Mouse (Mus musculus) spleen, postnatal 36 days (tissue): ENCODE measurements around the gene Serpina3m.
A peak's percentile ranks its signal among the peaks of the same experiment; 100 is the strongest.
"Not testable (repeated sequence)": the region's sequence is repeated elsewhere in the genome, so short reads cannot be mapped to it uniquely, and the experiment has no call there.

Source experiments
- DNase-seq, 2 experiments: peaks; one replicate each; pipeline ENCODE4 v3.0.0; 2022; ENCODE audit warnings: low spot score in 2 of 2, mixed read lengths in 1 of 2

Serpina3m gene

GRCm38 (mm10) chr12:104388477-104388876 lies 50.2 kb downstream of the Serpina3m start:
- no peak for DNase-seq

- not testable (repeated sequence) for DNase-seq
Measured at GRCm38 (mm10) chr12:104391057-104391456, 52.8 kb downstream of the Serpina3m start.

GRCm38 (mm10) chr12:104403968-104404367 lies 65.7 kb downstream of the Serpina3m start:
- no peak for DNase-seq

GRCm38 (mm10) chr12:104406454-104406885 lies 68.2 kb downstream of the Serpina3m start, which contains the start of gene Serpina3n:
Gene Serpina3n, plus strand, starts transcription at chr12:104406729.
- DNase-seq: no peak

GRCm38 (mm10) chr12:104412507-104412906 lies 74.2 kb downstream of the Serpina3m start:
- no peak for DNase-seq

DNA sequence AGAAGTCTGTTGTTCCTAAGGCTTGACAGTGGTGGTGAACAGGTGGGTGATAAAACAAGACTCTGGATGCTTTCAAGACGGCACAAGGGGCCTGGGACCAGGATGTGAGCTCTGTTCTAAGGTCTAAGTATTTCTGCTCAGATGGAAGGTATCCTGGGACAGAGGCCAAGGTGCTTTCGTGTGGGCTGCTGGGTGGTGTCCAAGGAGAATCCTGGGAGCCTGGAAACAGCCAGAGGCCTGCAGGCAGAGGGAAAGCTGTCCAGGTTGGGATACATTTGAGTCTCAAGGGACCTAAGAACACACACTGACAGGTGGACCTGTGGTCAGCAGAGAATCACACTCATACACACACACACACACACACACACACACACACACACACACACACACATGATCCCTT lies 76.3 kb downstream of the Serpina3m start:
- no peak for DNase-seq

- no peak for DNase-seq
Measured at GRCm38 (mm10) chr12:104415625-104416315, 77.5 kb downstream of the Serpina3m start.

DNA sequence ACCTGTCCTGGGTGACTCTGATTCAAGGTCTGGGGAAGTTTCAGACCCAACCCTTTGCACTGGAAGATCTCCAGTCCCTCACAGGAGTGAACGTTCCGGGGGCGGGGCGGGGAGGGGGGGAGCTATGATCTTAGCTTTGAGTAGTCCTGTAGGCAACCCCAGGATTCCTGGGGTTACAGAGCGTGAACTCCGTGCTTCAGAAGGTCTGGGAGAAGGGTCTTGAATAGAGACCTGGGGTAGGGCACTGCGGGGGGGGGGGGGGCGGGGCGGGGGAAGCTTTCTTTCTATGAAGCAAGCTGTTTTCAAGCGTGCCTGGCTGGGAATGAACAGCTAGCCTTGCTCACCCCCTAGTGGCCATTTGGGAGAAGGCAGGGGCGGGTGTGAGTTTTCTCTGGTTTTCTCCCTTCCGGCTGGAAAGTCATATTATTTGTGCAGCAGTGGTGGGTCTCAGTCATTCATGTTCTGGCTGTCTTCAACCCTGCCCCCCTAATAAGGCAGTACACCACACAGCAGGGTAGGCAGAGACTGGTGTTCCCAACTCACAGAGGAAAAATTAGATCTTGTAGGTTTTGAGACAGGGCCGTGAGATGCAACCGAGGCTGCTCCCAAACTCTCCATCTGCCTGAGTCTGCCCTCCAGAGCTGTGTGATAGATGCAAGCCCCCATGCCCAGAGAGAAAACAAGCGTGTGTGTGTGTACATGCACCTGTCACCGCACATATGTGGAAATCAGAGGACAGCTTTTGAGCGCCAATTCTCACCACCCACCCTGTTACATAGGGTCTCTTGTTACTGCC lies 80.3 kb downstream of the Serpina3m start:
- peak; percentile 31 to 45 for DNase-seq

DNA sequence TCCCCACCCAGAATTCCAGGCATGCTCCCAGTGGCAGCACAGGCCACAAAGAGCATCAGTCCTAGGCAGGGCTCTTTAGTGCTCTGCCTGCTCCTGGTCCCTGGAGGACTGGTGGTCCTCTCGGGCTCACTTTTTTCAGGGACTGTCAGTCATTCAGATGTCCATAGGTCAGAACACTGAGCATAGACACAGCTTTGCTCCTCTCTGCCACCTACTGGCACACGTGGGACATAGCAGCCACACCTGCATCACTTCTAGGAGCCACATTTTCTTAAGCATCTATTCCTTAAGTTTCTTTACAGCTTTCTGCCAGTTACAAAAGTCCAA lies 80.8 kb downstream of the Serpina3m start:
- no peak for DNase-seq

- DNase-seq: no peak
Measured at GRCm38 (mm10) chr12:104422615-104423392, 84.5 kb downstream of the Serpina3m start.

- DNase-seq: no peak
Measured at GRCm38 (mm10) chr12:104425591-104425990, 87.3 kb downstream of the Serpina3m start.

GRCm38 (mm10) chr12:104426915-104427314 lies 88.6 kb downstream of the Serpina3m start:
- DNase-seq: no peak

- no peak for DNase-seq
Measured at GRCm38 (mm10) chr12:104431359-104431758, 93.1 kb downstream of the Serpina3m start.

DNA sequence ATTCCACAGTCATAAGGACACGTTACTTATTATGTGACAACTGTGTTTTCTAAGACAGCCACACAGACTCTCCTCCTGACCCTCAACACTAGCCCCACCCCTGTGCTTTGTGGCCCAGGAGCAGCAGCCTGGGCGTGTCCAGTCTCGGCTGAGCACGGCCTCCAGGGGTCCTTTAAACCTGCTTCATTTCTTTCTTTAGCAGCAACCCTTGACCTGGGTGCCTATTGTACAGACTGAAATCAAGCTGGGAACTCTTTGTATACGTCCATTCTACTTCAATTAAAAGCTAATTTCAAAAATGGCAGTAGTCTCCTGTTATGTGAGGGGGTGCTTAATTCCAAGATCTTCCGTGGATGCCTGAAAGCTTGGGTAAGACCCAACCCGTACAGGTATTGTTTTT lies 94.9 kb downstream of the Serpina3m start:
- DNase-seq: no peak

DNA sequence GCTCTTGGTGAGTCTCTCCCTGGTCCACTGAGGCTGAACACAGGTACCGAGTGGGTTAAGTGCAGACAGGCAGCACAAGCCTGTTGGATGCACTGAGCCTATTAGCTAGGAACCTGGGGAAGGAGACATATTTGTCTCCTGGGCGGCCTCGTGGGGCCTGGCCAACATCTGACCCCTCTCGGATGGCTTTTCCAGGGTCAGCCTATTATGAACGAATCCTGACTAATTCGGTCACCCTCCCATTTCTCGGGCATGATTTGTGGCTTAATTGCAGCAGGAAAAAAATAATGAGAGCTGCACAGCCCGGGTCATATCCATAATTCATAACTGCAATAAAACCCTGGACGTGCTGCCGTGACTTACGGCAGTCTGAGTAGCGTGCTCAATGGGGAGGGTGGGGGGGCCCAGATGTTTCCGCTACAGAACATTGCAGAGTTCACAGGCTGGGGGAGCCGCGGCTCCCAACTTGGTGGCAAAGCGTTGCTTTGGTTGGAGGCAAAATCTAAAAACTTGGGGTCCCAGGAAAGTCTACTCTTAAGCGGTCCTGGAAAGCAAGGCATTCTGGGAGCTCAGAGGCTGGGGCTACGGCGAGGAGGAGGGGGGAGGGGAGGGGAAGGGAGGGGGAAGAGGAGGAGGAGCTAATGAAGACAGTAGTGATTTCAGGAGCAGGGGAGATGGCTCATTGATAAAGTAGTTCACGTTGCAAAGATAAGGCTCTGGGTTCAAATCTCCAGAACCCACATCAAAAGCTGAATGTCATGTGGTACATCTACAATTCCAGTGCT lies 95.9 kb downstream of the Serpina3m start:
- DNase-seq: no peak

- peak; percentile 4 to 25 for DNase-seq
Measured at GRCm38 (mm10) chr12:104440087-104440760, 101.9 kb downstream of the Serpina3m start.

GRCm38 (mm10) chr12:104443716-104444115 lies 105.4 kb downstream of the Serpina3m start:
- DNase-seq: no peak
